Mouse (Mus musculus) cerebellum, adult 2 months (tissue): ENCODE results near the gene Gcc1.

Experiments used
- CTCF ChIP-seq: fragments of 200-500 bp; IDR thresholded peaks from 2 replicates; pipeline ENCODE4 v1.5.1; 2011; ENCODE audit warnings: low read depth, mild to moderate bottlenecking, control low read depth, low read length, moderate library complexity, borderline replicate concordance; ENCODE audit not compliant: insufficient read depth
- POLR2A ChIP-seq: fragments of 200-500 bp; IDR thresholded peaks from 2 replicates; pipeline ENCODE4 v1.6.1; 2011; ENCODE audit warnings: low read length, control low read depth, borderline replicate concordance; ENCODE audit not compliant: insufficient read depth

DNA sequence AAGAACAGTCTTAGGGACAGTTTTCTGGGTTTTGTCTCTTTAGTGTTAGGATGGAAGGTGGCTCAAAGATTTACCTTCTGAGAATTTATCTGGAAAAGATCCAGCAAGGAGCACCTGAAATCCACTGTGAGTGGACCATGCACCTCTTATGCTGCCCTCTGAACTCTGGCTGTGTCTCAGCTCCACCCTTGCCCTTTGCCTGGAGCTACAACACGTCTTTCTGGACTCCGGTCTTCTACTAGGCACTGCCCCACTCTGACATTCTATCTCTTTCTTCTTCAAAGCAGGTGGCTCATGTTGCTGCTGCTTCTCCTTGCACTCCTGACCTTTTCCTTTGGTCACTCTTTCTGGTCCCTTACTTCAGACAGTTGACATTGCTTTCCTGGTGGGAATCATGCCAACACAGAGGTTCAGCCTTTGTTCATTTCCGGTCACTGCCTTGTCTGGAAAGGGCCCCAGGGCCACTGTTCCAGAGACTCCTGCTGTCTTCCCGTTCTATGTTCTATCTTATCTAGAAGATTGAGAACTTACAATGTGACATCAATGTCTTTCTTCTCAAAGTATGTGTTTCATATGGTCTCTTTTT is 41.9 kb upstream of the Gcc1 start:
- TF ChIP-seq CTCF (no peak), POLR2A (no peak)
